Mouse (Mus musculus) kidney, postnatal 4 days (tissue): ENCODE results near the gene Ghdc.
A peak's percentile ranks its signal among the peaks of the same experiment; 100 is the strongest.
"Not testable (repeated sequence)": the region's sequence is repeated elsewhere in the genome, so short reads cannot be mapped to it uniquely, and the experiment has no call there.

Experiments
- DNase-seq, 2 experiments: peaks; one replicate each; pipeline ENCODE4 v3.0.0; 2021; ENCODE audit warnings: mixed read lengths in 2 of 2

The Ghdc gene

DNA sequence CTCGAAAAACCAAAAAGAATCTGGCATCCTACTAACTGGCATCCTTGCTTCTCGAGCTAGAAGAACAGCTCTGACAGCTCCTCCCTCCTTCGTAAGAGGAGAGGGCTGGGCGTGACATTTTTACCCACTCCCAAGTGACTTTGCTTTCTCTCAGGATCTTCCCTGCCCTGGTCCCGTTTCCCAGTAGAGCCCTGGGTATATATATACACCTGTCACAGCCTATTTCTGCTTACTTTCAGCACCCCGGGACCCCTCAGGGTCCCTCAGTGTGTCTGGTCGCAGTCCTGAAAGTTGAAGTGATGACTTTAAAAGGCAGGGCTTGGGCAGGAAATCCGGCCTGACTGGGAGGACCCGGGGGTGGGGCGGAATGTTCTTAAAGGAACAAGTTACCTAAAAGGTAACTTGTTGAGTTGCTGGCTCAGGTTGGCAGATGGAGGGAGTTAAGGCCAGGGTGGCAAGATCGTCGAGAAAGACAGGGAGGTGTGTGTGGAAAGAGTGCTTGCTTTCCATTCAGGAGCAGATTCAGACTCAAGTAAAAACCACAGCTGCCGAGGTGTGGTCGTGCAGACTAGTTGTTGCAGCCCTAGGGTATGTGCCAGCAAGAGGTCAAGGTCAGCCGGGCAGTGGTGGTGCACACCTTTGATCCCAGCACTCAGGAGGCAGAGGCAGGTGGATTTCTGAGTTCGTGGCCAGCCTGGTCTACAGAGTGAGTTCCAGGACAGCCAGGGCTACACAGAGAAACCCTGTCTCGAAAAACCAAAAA, at the start of gene Ghdc:
Gene Ghdc, minus strand, starts transcription at position 312 of the 763 bp plus-strand sequence.
- peak; percentile 88 to 91 for DNase-seq

DNA sequence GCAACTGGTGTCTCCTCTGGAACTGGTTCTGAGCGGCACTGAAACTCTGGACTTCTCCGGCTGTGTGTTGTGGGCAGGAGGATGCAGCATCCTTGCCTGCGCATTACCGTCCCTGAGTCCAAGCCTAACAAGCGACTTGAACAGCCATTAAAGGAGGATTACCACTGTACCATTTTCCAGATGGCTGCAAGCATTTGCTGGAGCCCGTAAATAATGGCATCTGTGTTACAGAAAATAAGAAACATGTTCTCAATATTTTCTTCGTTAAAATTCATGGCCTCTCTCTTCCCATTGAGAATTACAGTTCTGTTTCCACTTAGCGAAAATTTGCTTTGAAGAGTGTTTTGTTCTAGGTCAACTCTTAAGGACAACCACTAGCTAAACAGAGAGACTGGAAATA, 49.3 kb upstream of the Ghdc start:
- no peak for DNase-seq

DNA sequence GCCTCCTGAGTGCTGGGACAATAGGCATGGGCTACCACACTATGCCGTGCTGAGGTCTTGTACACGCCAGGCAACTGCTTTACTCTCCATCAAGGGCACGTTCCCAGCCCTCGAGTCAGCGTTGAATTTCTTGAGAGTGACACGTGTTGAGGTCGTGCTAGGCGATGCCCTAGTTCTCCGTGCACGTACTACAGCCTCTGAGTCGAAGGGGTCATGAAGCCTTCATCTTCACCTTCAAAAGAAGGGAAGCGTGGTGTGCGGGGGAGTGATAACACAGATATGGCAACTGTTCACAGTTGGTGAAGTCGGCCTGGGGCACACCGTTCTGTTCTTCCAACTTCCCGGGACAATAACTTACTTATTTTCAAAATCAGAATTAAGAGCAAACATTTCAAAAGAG, 48.9 kb upstream of the Ghdc start:
- no peak for DNase-seq

DNA sequence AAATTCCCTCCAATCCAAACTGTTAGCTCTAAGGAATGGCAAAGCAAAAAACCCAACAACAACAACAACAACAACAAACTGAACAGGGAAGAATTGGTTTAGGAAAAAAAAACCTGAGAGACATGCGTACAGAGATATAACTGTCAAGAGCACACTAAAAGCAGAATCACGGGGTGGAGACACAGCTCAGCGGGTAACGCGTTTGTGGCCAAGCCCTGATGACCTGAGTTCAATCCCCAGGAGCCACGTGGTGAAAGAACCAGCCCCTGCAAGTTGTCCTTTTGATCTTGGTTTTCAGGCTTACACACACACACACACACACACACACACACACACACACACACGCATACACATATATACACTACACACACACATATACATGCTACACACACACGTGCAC, 48.3 kb upstream of the Ghdc start:
- no peak for DNase-seq

DNA sequence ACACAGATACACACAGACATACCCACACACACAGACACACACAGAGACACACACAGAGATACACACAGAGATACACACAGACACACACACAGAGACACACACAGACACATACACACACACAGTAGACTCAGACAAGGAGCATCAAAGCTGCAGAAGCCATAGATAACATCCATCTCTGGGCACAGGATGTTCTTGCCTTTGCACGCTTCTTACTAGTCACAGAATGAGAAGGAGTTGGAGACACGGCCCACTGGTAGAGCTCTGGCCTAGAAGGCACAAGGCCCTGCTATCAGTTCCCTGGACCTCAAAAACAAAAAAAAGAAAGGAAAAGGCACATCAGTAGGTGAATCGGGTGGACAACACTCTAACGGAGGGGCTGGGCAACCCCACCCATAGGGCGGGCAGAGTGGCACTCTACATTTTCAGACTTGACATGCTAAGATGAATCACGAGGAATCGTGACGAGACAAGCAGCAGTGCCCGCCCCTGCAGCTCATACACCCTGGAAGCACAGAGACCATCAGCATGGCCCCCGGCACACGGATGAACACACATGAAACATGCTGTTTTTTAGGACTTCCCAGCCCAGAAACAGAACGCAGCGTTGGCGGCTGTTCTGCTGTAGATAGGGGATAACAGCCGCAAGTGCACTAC, 47.7 kb upstream of the Ghdc start:
- no peak for DNase-seq

DNA sequence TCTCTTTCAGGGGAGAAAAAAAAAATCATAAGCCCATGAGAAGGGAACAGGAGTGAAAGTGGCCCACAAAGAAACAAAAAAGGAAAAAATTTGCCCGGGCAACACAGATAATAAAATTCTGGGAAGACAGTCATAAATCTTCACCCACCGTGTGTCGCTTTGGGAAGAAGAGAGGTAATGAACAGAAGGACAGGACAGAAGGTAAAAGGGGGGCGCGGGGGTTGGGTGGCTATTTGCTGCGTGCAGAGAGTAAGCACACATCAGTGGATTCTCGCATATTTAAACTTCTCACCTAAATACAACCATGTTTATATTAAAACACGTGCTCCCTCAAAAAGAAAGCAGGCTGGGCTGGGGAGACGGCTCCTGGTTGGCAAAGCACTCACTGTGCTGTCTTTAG, 46.6 kb upstream of the Ghdc start:
- DNase-seq, result no peak

DNA sequence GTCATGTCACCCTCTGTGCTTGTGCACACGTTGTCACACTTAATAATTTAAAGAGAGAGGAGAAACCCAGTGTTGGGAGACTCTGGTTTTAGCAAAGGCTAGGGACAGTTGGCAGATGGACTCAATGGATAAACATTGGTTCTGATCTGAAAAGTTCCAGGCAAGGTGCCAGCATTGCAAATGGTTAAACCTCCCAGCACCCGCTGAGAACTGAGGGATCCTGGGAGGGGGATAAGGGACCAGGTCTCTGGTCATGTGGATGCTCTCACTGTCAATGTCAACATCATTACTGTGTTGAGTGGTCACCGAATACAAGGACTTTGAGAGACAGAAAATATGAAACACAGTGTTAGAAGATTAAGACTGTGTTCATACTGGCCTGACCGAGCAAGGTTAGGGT, 46.0 kb upstream of the Ghdc start:
- DNase-seq, result no peak

DNA sequence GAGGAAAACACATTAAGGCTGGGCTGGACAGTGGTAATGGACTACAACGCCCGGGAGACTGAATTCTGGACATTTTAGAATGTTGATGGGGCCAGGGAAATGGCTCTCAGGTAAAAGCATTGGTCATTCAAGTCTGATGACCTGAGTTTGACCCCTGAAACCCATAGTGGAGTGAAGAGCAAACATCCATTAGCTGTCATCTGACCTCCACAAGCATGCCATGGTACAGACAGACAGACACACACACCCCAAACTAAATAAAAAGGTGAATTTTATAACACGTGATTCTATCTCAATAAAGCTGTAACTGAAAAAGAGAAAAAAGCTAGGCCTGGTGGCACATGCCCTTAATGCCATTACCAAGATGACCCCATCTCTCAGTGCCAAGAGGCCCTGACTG, 45.6 kb upstream of the Ghdc start:
- DNase-seq, result no peak

DNA sequence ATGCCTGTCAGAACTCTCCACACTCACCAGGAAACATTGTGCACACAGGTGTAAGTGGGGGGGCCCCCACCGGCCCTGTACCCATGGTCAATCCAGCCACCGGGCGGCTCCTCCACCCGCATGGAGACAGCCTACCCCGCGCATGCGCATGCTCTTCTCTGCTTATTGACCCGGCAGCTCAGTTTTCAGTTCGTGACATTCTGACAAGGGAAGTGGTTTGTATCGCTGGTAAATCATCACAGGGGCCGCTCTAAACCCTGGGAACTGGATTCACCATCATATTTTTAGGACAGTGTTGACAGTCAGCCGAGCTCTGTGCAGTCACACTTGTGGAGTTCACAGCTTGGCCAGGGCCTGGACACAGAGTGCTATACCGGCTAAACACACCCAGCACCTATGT, 43.7 kb upstream of the Ghdc start:
- peak; percentile 81 to 89 for DNase-seq

DNA sequence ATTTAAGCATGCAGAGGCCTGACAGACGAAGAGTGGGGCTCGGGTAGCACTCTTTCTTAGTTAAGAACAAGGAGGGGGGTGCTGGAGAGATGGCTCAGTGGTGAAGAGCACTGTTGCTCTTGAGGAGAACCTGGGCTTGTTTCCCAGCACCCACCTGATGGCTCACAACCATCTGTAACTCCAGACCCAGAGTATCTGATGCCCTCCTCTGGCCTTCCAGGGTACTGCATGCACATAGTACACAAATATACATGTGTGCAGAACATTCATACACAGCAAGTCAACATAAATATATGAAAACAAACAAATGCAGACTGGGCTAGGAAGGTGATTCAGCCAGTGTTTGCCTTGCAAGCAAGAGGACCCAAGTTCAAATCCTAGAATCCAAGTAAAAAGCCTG, 40.4 kb upstream of the Ghdc start:
- no peak for DNase-seq

DNA sequence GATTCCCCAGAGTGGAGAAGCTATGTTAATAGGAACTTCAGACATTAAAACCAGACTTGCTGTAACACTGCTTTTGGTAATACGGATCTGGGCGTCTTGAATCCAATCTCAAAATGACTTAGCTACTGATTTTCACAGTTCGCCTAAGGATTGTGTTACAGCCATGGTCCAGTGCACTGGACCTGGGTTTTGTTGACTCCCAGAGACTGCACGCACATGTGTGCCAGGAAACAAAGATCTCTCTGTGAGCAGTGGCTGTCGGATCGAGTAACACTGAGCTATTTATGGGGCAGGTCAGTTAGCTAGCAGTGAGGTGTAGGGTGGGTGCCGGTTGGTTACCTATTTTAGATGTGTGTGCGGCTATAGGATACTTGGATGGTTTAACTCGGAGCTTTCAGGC, 39.8 kb upstream of the Ghdc start:
- peak; percentile 20 to 38 for DNase-seq

DNA sequence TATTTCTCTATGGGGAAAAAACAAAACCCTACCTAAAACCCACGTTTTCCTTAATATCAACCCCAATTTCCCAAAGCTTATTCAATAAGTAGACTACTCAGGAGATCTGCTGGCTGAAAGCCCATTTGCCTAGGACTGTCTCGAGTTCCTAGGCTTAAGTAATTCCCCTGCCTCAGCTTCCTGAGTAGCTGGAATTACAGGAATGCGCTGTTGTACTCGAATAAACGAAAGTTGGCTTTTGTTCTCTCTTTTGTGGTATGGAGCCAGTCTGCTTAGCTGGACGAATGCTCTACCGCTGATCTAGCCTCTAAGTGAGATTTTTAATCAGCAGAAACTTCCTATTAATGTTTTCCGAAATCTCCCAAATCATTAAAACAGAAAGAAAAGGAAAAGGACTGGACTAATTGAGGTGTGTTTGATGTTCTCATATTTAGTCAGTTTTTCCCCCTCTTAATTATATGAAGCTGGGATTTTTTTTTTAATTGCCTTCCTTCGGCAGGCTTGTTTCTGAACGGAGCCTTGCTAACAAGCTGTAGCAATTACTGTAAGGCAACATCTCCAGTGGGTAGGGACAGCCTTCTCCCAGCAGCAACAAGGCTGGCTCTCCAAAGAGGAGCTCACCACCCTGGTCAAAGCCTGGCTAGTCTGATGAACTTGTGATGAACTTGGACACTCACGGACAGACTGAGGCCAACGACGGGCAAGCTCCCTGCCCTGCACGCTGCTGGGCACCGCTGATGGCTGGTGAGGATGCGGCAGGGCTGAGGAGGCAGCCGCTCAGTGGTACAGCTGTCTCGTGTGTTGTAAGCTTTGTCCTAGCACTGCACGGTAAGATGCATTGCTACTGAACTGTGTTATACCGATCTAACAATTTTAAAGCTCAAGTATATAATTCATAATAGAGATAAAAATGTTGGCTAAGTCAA, 35.9 kb upstream of the Ghdc start:
- no peak for DNase-seq

DNA sequence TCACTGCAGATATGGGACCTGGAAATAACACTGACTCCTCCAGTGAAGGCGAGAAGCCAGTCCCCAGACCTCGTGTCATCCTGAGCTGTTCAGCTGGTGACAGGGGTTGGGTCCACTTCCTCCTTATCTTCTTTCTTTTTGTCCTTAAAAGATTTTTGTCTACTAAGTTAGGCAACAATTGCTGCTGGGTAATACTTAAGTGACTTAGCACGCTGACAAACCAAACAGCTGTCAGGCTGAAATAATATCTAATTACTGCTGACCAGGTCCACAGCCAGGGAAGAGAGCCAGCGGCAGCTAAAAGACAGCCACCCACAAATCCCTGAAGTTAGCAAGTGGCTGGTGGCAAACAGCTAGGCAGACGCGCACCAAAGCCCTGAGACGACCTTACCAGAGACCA, 34.8 kb upstream of the Ghdc start:
- no peak for DNase-seq

DNA sequence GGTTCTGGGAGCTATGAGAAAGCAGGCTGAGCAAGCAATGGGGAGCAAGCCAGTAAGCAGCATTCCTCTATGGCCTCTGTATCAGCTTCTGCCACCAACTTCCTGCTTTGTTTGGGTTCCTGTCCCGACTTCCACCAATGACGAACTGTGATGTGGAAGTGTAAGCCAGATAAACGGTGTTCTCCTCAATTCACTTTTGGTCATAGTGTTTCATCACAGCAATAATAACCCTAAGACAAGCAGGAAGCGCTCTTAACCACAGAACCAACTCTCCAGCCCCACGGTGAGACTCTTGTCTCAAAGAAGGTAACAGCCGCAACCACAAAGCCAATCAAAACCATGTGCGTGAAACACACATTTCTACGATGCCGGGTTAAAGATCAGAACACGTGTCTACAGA, 33.7 kb upstream of the Ghdc start:
- no peak for DNase-seq

DNA sequence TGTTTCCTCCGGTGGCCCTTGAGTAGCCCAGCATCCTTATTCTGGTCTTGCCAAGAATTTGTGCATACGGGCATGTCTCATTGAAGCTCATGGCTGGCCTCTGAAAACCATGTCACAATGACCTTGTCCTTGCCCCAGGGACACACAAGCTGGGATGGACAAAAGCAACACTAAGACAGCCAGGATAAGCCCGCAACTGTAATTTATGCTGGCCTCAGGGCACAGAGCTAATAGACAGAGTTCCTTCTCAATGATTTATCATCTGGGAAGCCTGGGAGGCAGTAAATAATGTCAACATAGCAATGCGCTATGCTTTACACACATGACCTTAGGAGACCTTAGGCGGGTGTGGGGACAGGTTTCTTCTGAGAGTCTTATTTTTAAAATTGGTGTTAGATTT, 28.7 kb upstream of the Ghdc start:
- DNase-seq, result no peak

DNA sequence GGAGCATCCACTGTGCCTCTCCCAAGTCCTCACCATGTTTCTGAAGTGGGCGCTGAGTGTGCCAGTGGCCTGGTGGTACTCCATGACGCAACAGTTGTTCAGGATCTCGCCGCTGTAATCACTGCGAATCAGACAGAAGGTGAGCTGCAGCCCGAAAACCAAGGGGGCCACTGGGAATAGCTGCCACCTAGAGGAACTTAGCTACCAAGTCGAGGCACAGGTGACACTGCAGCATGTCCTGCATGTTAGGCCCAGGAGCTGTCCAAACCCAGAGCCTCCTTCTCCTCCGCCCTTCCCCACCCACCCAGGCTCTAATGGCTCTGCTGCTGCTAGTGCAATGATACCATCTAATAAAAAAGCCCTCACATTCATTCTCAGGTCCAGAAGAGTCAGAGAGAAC, 25.8 kb upstream of the Ghdc start:
- DNase-seq, result no peak

DNA sequence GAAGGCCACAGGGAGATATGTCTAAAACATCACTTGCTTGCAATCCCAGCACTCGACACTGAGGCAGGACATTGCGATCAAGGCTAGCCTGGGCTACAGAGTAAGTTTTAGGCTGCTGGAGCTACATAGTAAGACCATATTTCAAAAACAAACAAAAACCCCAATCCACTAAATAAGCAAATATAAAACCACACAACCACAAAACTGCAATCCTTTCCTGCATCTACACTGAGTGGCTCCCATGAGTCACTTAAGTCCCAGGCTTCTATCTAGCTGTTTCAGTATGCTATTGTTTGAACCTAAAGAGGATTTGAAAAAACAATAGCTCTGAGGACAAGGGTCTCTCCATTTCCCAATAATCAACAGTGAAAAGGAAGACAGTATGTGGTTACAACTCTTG, 24.6 kb upstream of the Ghdc start:
- no peak for DNase-seq

DNA sequence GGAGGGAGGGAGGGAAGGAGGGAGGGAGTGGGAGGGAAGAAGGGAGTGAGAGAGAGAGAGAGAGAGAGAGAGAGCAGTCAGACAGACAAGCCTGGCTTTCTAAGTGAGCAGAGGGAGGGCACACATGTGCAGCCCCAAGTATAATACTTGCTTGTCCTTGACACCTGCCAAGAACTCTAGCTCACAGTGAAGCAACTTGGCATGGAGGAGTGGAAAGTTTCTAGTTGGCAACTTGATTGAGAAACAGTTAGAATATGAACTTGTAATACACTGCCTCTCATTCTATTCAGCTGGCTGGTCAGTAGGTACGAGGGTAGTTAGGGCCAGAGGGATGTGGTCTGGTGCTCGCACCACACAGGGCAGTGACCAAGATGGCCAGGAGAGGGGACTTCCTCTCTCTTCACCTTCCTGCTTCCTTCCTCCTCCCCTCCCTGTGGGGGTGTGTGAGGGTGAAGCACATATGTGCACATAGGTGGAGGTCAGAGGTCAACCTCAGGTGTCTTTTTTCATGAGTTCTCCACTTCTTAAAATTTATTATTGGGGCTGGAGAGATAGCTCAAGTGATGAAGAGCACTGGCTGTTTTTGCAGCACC, 20.8 kb upstream of the Ghdc start:
- DNase-seq, result no peak

DNA sequence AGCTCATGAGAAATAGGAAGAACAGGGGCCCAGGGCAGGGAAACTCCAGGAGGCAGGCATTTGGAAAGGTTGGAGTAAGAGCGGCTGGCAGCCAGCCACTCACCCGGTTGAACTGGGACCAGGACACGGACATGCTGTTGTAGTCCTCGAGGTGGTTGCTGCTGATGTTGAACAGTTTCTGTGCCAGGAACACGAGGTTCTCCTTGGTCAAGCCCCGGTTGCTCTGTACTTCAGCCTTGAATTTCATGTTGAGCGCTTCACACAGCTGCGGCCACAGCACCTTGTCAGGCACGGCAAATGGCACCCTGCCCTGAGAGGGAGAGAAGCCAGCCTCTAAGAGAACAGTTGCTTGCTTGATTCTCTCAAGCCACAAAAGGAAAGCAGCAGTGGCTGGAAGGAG, 19.9 kb upstream of the Ghdc start:
- not testable (repeated sequence) for DNase-seq

DNA sequence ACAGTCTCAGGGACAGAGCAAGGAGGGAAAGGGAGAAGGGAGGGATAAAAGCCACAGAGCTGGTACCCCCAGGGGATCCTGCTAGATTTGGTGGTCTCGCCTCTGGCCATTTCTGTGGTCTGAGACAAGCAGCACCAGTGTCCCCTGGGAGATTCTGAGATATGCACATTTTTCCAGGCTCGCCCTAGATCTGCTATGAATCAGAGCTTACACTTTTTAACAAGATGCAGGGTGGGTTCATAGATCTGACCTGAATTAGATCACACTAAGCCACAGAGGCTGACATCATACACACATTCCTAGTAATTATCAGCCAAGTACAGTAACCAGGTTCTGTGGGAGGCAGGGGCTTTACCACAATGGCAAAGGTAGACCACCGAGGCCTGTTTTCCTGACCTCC, 18.9 kb upstream of the Ghdc start:
- DNase-seq, result no peak

DNA sequence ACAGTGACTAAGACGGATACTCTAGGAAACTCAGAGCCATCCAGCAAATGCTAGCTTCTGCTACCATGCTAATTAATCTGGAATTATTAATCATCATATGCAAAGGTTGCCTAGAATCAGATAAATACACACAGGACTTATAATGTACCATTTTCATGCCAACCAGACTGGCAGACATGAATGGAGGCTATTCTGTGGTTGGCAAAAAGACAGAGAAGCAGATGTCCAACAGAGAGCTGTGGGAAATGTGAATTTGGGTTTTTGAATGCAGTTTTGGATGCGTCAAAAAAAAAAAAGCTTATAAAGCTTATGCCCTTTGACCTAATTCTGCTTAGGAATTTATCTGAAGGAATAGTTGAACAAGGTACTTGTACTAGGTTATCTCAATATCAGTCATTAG, 15.0 kb upstream of the Ghdc start:
- no peak for DNase-seq

DNA sequence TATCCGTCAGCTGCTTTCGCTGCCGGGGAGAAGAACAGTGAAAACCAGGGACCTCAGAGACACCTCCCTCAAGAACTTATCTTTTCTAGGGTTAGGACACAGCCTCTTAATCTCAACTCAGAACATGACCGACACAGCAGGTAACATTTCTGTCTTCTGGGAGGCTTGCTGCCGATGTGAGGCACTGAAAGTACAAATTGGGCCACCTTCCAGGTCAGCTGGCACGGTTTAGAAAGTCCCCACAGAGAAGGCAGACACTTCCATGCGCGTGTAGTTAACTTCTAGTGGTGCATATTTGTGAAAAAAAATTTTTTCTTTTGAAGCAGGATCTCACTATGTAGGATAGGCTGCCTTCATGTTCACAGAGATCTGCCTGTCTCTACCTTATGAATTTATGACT, 13.5 kb upstream of the Ghdc start:
- DNase-seq, result no peak

DNA sequence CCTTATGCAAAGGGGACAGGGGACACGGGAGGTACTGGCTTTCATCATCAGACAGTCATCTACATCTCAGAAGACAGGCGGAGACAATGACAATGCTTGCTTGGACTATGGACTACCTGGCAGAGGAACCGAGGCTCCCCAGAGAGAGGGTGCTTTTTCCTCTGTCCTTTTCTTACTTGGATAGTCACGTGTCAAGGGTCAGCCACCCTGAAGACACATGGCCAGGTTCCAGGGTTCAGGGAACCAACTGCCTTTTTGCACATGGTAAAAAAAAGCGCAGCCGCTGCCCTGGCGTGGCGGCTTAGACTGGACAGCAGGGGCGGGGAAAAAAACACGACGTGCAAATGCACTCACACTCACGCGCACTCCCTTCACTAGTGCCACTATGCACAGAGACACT, 11.8 kb upstream of the Ghdc start:
- peak in 1 of 2 experiments; percentile 28 for DNase-seq
